Mouse (Mus musculus) liver, embryonic 12.5 days (tissue): ENCODE measurements around the gene Faim. TPM values are rescaled to one million over a fixed set of nuclear protein-coding genes. Genes with fewer than 3 reads are reported as not detected.
A peak's percentile ranks its signal among the peaks of the same experiment; 100 is the strongest.

ENCODE experiments used
- ATAC-seq: fragments of 200-750 bp; cut with Nextera tagmentation; 2 replicates; pipeline ENCODE4 v1.8.0; 2017; ENCODE audit warnings: moderate number of reproducible peaks, mild to moderate bottlenecking, moderate library complexity
- H3K27ac ChIP-seq: fragments of 300-500 bp; sonication (generic); 2 replicates; pipeline ENCODE4 v1.5.1; 2016; ENCODE audit warnings: mild to moderate bottlenecking
- H3K27me3 ChIP-seq: fragments of 300-500 bp; sonication (generic); replicated peaks from 2 replicates; pipeline ENCODE4 v1.6.1; 2016; ENCODE audit warnings: mild to moderate bottlenecking, moderate library complexity
- H3K36me3 ChIP-seq: fragments of 300-500 bp; sonication (generic); 2 replicates; pipeline ENCODE4 v1.6.1; 2016; ENCODE audit warnings: mild to moderate bottlenecking, moderate library complexity
- H3K4me1 ChIP-seq: fragments of 300-500 bp; sonication (generic); 2 replicates; pipeline ENCODE4 v1.6.1; 2016
- H3K4me2 ChIP-seq: fragments of 300-500 bp; sonication (generic); 2 replicates; pipeline ENCODE4 v1.6.1; 2016; ENCODE audit warnings: mild to moderate bottlenecking, moderate library complexity
- H3K4me3 ChIP-seq: fragments of 300-500 bp; sonication (generic); 2 replicates; pipeline ENCODE4 v1.5.1; 2016; ENCODE audit warnings: mild to moderate bottlenecking, moderate library complexity
- H3K9ac ChIP-seq: fragments of 300-500 bp; sonication (generic); 2 replicates; pipeline ENCODE4 v1.6.1; 2016; ENCODE audit warnings: mild to moderate bottlenecking, moderate library complexity
- H3K9me3 ChIP-seq: fragments of 300-500 bp; sonication (generic); replicated peaks from 2 replicates; pipeline ENCODE4 v1.6.1; 2016; ENCODE audit warnings: mild to moderate bottlenecking, moderate library complexity
- WGBS: fragments of 180-500 bp; shearing (Covaris S2); methylation state at CpG from one replicate; pipeline ENCODE4 v1.1.7; 2016; ENCODE audit not compliant: insufficient replicate concordance; 5-methylcytosine and 5-hydroxymethylcytosine counted together
- polyA plus RNA-seq: library from polyadenylated mRNA; unstranded; fragments of >200 nt; fragmentation: Nextera tagmentation; extraction: Ambion mirVana; gene quantifications from 2 replicates; pipeline ENCODE4 v1.2.1, GENCODE M21; 2016

The Faim gene
- polyA plus RNA-seq, 1 experiment from 2014 or later = 22.9 TPM

GRCm38 (mm10) chr9:98958628-98959027 is 27.5 kb upstream of the Faim start:
- Histone ChIP-seq H3K27me3 (peaks cover 100% of the 10 kb centered on the region), H3K4me1 (peaks cover 24% of the 10 kb centered on the region), H3K4me3 (no peak overlapping the region), H3K9me3 (no peaks in the 10 kb centered on the region), H3K36me3 (no peaks in the 10 kb centered on the region), H3K4me2 (no peak overlapping the region), H3K27ac (no peak overlapping the region), H3K9ac (no peak overlapping the region)
- 8% methylated on average over 6 of the region's 6 CpGs for WGBS
- no peak for ATAC-seq

GRCm38 (mm10) chr9:98959851-98960250 is 26.3 kb upstream of the Faim start:
- H3K4me1 ChIP-seq = peaks cover 22% of the 10 kb centered on the region
- no peak overlapping the region for H3K27ac ChIP-seq
- ATAC-seq = no peak
- H3K4me3 ChIP-seq = no peak overlapping the region
- no peaks in the 10 kb centered on the region for H3K36me3 ChIP-seq
- H3K9ac ChIP-seq = no peak overlapping the region
- no peaks in the 10 kb centered on the region for H3K9me3 ChIP-seq
- H3K4me2 ChIP-seq = no peak overlapping the region
- WGBS = 30% methylated on average over 3 of the region's 3 CpGs
- peaks cover 100% of the 10 kb centered on the region for H3K27me3 ChIP-seq

GRCm38 (mm10) chr9:98960348-98960747 is 25.8 kb upstream of the Faim start:
- Histone ChIP-seq H3K27ac (no peak overlapping the region), H3K4me2 (no peak overlapping the region), H3K27me3 (peaks cover 100% of the 10 kb centered on the region), H3K36me3 (no peaks in the 10 kb centered on the region), H3K9ac (no peak overlapping the region), H3K4me3 (no peak overlapping the region), H3K4me1 (peaks cover 17% of the 10 kb centered on the region), H3K9me3 (no peaks in the 10 kb centered on the region)
- ATAC-seq = no peak
- 18% methylated on average over 5 of the region's 5 CpGs for WGBS

- 12% methylated on average over 22 of the region's 22 CpGs for WGBS
Measured at GRCm38 (mm10) chr9:98961591-98962477, 24.3 kb upstream of the Faim start.

GRCm38 (mm10) chr9:98962478-98963142 is 23.6 kb upstream of the Faim start:
- H3K4me2 ChIP-seq = no peak overlapping the region
- no peaks in the 10 kb centered on the region for H3K9me3 ChIP-seq
- H3K4me1 ChIP-seq = no peaks in the 10 kb centered on the region
- no peaks in the 10 kb centered on the region for H3K36me3 ChIP-seq
- no peak overlapping the region for H3K9ac ChIP-seq
- H3K27ac ChIP-seq = no peak overlapping the region
- no peak for ATAC-seq
- peaks cover 100% of the 10 kb centered on the region for H3K27me3 ChIP-seq
- H3K4me3 ChIP-seq = no peak overlapping the region
- WGBS = 3% methylated on average over 20 of the region's 20 CpGs

More at GRCm38 (mm10) chr9:98961591-98962477, 24.3 kb upstream of the Faim start:
- H3K4me2 ChIP-seq = no peak overlapping the region
- H3K9ac ChIP-seq = no peak overlapping the region
- 0 out of 2 replicates have a peak, but pooled peaks cover 4% of the 10 kb centered on the region for H3K4me1 ChIP-seq
- H3K9me3 ChIP-seq = no peaks in the 10 kb centered on the region
- no peak overlapping the region for H3K4me3 ChIP-seq
- H3K27ac ChIP-seq = no peak overlapping the region
- ATAC-seq = no peak
- no peaks in the 10 kb centered on the region for H3K36me3 ChIP-seq
- H3K27me3 ChIP-seq = peaks cover 100% of the 10 kb centered on the region

- no peaks in the 10 kb centered on the region for H3K36me3 ChIP-seq
- H3K4me3 ChIP-seq = no peak overlapping the region
- H3K4me1 ChIP-seq = no peaks in the 10 kb centered on the region
- no peak overlapping the region for H3K27ac ChIP-seq
- no peaks in the 10 kb centered on the region; the same call in 1 of the 2 replicates for H3K9me3 ChIP-seq
- H3K4me2 ChIP-seq = no peak overlapping the region
- WGBS = 8% methylated on average over 18 of the region's 18 CpGs
- H3K27me3 ChIP-seq = peaks cover 98% of the 10 kb centered on the region
- no peak overlapping the region for H3K9ac ChIP-seq
- no peak for ATAC-seq
Measured at GRCm38 (mm10) chr9:98963661-98964060, 22.5 kb upstream of the Faim start.

- 5% methylated on average over 18 of the region's 18 CpGs for WGBS
- Histone ChIP-seq H3K4me3 (no peak overlapping the region), H3K9ac (no peak overlapping the region), H3K27me3 (peaks cover 92% of the 10 kb centered on the region), H3K4me2 (no peak overlapping the region), H3K9me3 (no peaks in the 10 kb centered on the region; the same call in 1 of the 2 replicates), H3K27ac (no peak overlapping the region), H3K36me3 (no peaks in the 10 kb centered on the region), H3K4me1 (no peaks in the 10 kb centered on the region)
- ATAC-seq = no peak
Measured at GRCm38 (mm10) chr9:98965084-98965483, 21.1 kb upstream of the Faim start.

- ATAC-seq = no peak
- WGBS = 2% methylated on average over 40 of the region's 40 CpGs
- Histone ChIP-seq H3K4me1 (0 out of 2 replicates have a peak, but pooled peaks cover 4% of the 10 kb centered on the region), H3K27ac (no peak overlapping the region), H3K9me3 (0 out of 2 replicates have a peak, but pooled peaks cover 4% of the 10 kb centered on the region), H3K27me3 (peaks cover 91% of the 10 kb centered on the region), H3K4me2 (peak overlapping the region; percentile 54), H3K4me3 (peak overlapping the region; percentile 36), H3K9ac (no peak overlapping the region), H3K36me3 (no peaks in the 10 kb centered on the region)
Measured at GRCm38 (mm10) chr9:98973101-98973521, 13.1 kb upstream of the Faim start.

GRCm38 (mm10) chr9:98973561-98973960 is 12.6 kb upstream of the Faim start:
- H3K9me3 ChIP-seq = 0 out of 2 replicates have a peak, but pooled peaks cover 4% of the 10 kb centered on the region
- H3K4me2 ChIP-seq = peak overlapping the region; percentile 54
- ATAC-seq = no peak
- H3K9ac ChIP-seq = no peak overlapping the region
- 5% methylated on average over 7 of the region's 7 CpGs for WGBS
- 0 out of 2 replicates have a peak, but pooled peaks cover 4% of the 10 kb centered on the region for H3K4me1 ChIP-seq
- no peak overlapping the region for H3K27ac ChIP-seq
- H3K36me3 ChIP-seq = no peaks in the 10 kb centered on the region
- H3K27me3 ChIP-seq = peaks cover 88% of the 10 kb centered on the region
- peak overlapping the region; percentile 36; the same call in 1 of the 2 replicates for H3K4me3 ChIP-seq

GRCm38 (mm10) chr9:98974898-98975297 is 11.3 kb upstream of the Faim start:
- H3K4me1 ChIP-seq = peaks cover 11% of the 10 kb centered on the region

GRCm38 (mm10) chr9:98976081-98976480 is 10.1 kb upstream of the Faim start:
- no peak for ATAC-seq
- no peak overlapping the region for H3K4me3 ChIP-seq
- H3K9me3 ChIP-seq = no peaks in the 10 kb centered on the region
- peaks cover 13% of the 10 kb centered on the region for H3K4me1 ChIP-seq
- peaks cover 89% of the 10 kb centered on the region for H3K27me3 ChIP-seq
- no peak overlapping the region for H3K4me2 ChIP-seq
- H3K36me3 ChIP-seq = no peaks in the 10 kb centered on the region
- H3K9ac ChIP-seq = no peak overlapping the region
- no peak overlapping the region for H3K27ac ChIP-seq
- WGBS = 63% methylated on average over 1 of the region's 1 CpGs

More at GRCm38 (mm10) chr9:98974898-98975297, 11.3 kb upstream of the Faim start:
- 25% methylated on average over 2 of the region's 2 CpGs for WGBS
- no peak overlapping the region for H3K27ac ChIP-seq
- 0 out of 2 replicates have a peak, but pooled peaks cover 4% of the 10 kb centered on the region for H3K9me3 ChIP-seq
- no peaks in the 10 kb centered on the region for H3K36me3 ChIP-seq
- no peak overlapping the region for H3K9ac ChIP-seq
- no peak for ATAC-seq
- peaks cover 91% of the 10 kb centered on the region for H3K27me3 ChIP-seq
- no peak overlapping the region for H3K4me3 ChIP-seq
- no peak overlapping the region for H3K4me2 ChIP-seq

- no peak for ATAC-seq
- Histone ChIP-seq H3K36me3 (no peaks in the 10 kb centered on the region), H3K4me2 (no peak overlapping the region), H3K4me1 (peaks cover 13% of the 10 kb centered on the region), H3K4me3 (no peak overlapping the region), H3K9me3 (no peaks in the 10 kb centered on the region), H3K27ac (no peak overlapping the region), H3K9ac (no peak overlapping the region), H3K27me3 (peaks cover 89% of the 10 kb centered on the region)
- WGBS = 37% methylated on average over 5 of the region's 5 CpGs
Measured at GRCm38 (mm10) chr9:98976520-98976919, 9.7 kb upstream of the Faim start.
